Mouse (Mus musculus) adrenal gland, postnatal 10 days (tissue): ENCODE results near the gene Klhl6. TPM values are rescaled to one million over a fixed set of nuclear protein-coding genes. Genes with fewer than 3 reads are reported as not detected.
"Not testable (repeated sequence)": the region's sequence is repeated elsewhere in the genome, so short reads cannot be mapped to it uniquely, and the experiment has no call there.

Experiments
- DNase-seq: peaks from one replicate; pipeline ENCODE4 v3.0.0; 2021; ENCODE audit warnings: mixed read lengths
- long read RNA-seq, 2 experiments: library from polyadenylated mRNA; stranded (forward); transcript quantifications; one replicate each; pipeline ENCODE4 v2.0.0; 2021
- total RNA-seq, 2 experiments: library from RNA; stranded (reverse); gene quantifications; 2 replicates each; pipeline ENCODE4 v1.2.3; 2021

Klhl6 gene
- 1 to 10 TPM; 6.7 to 7.7 TPM for total RNA-seq
- long read RNA-seq, experiment 1, partial matches to known transcripts: 4 of 11 reads
- long read RNA-seq, experiment 1, other reads (novel, unspliced or antisense): 5 of 11 reads
- long read RNA-seq, experiment 2, partial matches to known transcripts: 0 of 8 reads
- long read RNA-seq, experiment 2, other reads (novel, unspliced or antisense): 4 of 8 reads

DNA sequence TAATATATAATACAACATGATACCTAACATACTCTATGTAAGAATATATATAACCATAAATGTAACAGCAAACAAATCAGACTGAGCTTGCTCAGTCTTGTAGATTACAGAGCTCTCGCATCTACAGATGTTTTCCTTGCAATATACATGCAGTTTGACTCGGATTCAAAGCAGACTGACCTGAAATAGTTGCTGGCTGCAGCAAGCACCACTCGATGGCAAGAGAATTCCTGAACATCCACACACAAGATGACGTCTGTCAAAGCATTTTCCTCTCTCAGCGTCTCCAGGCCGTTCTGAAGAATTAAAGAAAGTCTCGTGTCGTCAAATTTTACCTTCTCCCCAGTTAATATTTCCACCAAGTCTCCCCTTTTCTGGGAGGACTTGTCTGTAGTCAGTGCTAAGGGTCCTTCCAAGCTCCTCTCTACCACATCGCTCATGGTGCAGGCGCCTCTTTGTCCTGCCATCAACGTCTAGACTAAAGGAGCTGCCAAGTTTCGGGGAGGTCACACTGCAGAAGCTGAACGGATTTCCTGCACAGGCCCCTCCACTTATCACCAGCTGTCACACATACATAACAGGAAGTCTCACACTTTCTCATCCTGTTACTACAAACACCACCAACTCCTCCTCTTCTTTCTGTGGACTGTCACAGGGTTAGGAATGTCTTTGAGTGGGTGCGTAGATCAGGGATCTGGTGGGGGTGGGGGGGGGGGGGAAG is at the start of gene Klhl6:
TSS of gene Klhl6 (minus strand) at position 501 of the 721 bp plus-strand sequence.
- peak; percentile 51 for DNase-seq

DNA sequence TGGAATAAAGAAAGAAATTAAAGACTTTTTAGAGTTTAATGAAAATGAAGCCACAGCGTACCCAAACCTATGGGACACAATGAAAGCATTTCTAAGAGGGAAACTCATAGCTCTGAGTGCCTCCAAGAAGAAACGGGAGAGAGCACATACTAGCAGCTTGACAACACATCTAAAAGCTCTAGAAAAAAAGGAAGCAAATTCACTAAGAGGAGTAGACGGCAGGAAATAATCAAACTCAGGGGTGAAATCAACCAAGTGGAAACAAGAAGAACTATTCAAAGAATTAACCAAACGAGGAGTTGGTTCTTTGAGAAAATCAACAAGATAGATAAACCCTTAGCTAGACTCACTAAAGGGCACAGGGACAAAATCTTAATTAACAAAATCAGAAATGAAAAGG is 44.4 kb upstream of the Klhl6 start:
- DNase-seq: not testable (repeated sequence)

DNA sequence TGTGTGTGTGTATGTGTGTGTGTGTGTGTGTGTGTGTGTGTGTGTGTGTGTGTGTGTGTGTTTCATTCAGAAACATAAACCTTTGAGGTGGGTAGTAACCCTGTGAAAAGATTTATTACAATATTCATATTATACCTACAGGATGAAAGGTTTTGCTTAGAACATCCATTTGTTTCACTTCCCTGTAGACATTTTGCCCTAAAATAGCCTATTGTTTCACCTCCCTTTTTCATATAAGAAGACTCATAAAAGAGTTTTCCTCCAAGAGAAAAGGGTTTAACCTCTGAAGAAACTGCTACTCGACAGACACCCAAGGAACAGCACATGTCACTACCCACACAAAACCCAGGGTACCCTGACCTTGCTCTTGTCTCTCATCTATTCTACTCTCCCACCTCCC is 40.0 kb upstream of the Klhl6 start:
- DNase-seq: no peak

DNA sequence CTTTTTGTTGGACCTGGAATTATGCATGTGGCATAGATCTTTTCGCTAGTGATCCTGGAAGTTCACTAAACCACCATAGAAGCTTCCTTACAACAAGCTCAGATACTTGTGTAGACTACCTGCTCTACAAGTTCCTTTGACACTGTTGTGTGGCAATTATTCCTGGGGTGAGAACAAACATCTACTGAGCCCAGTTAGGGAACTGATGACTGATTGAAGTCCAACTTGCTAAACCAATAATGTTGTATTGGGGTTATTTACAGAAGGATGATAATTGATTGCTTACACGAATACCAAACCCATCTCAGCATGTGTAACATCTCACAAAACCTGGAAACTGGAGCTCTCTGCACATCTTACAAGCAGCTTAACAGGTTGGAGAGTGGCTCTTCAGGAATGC is 39.0 kb upstream of the Klhl6 start:
- no peak for DNase-seq

DNA sequence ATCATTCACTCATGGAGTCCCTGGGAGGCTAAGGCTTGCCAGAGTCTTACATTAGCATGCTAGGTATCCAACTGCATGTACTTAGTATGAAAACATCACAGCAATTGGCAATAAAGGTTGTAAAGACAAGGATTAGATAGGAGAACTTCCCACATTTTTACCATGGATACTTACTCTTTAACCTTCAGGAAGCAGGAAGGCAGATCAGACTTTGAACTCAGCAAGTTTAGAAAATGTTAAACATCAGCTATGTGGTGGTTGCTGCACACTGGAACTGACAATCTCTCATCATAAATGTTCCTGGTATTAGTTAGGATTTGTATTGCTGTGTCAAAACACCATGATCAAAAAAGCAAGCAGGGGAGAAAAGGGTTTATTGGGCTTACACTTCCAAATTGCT is 29.8 kb upstream of the Klhl6 start:
- no peak for DNase-seq

DNA sequence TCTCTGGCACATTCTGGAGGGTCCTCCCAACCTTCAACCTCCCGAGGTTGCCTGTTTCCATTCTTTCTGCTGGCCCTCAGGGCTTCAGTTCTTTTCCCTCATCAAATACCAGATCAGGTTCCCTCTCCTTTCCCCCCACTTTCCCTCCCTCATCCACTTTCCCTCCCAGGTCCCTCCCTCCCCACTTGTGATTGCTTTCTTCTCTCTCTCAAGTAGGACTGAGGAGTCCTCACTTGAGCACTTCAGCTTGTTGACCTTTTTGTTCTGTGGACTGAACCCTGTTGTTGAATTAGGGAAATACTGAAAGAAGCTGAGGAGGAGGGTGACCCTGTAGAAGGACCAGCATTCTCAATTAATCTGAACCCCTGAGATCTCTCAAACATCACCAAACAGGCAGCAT is 23.2 kb upstream of the Klhl6 start:
- DNase-seq: no peak

DNA sequence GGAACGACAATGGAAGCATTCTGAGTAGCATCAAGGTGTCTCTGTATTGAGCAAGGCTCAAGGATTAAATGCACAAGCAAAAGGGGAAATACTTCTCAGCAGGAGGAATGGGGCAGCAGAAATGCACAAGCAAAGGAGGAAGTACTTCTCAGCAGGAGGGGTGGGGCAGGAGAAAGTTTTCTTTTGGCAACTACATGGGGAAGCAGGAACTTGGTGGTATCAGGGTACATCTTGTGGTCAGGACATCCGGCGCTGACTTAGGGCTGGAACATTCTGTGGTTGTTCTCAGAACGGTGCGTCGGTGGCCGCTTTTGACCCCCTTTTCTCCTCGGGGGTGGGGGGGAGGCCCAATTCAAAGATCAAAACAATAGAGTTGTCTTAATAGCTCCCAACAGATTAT is 17.4 kb upstream of the Klhl6 start:
- DNase-seq: not testable (repeated sequence)

DNA sequence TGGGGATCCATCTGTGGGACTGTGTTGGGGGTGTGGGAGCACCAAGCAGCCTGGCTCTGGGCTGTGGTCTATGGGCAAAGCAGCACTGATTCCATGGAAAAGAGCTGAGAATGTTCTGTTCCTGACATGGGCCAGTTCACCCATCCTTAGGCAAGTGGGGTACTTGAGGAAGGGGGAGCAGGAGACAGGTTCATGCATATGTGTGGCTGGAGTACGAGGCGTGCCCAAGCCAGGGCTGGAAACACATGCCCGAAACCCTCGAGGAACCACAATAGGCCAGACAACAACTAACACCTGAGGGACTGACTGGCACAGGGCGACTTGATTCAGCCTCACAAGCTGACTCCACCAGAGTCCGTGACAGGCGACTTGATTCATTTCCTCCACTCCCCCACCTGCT is 14.8 kb upstream of the Klhl6 start:
- no peak for DNase-seq

DNA sequence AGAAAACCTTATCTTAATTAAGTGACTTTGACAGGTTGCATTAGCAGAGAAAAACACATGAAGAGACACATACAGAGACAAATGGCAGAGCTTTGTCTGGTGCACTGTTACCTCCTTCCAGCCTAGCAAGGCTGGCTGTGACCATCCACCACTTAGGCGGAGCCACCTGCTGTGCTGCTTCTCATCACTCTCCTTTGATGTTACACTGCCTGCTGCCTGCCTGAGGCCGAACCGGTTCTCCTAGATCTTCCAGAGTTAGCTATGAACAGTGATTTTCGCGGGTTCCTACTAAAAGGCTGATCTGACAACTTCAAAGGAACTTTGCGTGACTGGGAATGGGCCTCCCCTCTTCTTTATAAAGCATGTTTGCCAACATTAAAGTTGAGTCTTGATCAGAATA is 14.1 kb upstream of the Klhl6 start:
- not testable (repeated sequence) for DNase-seq

DNA sequence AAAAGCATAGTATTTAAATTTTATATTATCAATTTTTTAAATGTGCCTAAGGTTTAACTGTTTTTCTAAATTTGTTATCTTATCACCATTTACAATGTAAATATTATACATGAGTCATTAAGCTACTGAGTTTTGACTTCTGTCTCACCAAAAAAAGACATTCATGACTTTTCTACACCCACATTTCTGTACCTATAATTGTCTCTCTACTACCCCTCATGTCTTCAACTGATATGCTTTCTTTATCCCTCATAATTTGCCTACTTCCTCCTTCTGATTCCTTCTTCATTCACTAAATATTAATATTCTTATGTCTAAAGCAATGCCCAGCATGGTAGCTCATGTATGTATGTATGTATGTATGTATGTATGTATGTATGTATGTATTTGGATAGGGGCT is 13.0 kb upstream of the Klhl6 start:
- DNase-seq: no peak

DNA sequence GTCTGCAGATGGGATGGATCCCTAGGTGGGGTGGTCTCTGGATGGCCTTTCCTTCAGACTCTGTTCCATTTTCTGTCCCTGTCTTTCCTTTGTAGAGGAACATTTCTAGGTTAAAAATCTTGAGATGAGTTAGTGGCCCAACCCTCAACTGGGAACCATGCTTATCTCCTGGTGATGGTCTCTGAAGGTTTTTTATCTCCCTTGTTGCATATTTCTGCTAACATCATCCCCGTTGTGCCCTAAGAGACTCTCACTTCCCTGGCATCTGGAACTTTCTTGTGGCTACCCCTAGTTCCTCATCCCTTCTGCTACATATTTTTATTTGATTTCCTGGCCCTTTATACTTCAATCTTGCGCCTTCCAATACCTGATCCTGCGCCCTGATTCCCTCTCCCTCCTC is 10.4 kb upstream of the Klhl6 start:
- DNase-seq: no peak

DNA sequence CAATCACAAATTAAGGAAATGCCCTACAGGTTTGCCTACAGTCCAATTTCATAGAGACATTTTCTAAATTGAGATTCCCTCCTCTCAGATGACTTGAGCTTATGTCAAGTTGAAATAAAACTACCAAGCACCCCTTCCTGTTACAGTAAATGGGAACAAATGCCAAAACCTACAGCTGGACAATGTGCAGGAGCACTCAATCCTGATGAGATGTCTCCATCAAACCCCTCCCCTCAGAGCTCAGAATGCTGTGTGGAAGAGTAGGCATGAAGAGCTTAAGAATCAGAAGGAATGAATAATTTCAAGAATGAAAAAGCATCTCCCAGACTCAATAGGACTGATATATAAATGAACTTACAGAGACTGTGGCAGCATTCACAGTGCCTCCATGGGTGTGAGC is 7.7 kb upstream of the Klhl6 start:
- no peak for DNase-seq

DNA sequence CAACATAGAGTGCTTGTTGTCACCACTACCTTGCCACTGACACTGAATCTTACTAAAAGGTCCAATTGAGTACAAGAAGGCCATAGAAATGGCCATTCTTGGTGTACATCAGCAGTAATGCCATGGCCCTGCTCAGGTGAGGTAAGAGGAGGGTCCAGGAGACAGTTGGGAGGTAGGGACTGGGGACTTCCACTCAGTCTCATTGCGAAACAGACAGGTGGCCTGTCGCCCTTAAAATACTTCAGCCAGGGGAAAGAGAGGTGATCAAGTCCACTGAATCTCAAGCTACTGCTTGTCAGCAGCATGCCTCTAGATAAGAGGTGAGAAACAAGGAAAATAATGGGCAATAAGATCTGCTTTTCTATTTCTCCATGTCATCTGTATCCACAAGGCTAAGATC is 4.8 kb upstream of the Klhl6 start:
- DNase-seq: no peak

DNA sequence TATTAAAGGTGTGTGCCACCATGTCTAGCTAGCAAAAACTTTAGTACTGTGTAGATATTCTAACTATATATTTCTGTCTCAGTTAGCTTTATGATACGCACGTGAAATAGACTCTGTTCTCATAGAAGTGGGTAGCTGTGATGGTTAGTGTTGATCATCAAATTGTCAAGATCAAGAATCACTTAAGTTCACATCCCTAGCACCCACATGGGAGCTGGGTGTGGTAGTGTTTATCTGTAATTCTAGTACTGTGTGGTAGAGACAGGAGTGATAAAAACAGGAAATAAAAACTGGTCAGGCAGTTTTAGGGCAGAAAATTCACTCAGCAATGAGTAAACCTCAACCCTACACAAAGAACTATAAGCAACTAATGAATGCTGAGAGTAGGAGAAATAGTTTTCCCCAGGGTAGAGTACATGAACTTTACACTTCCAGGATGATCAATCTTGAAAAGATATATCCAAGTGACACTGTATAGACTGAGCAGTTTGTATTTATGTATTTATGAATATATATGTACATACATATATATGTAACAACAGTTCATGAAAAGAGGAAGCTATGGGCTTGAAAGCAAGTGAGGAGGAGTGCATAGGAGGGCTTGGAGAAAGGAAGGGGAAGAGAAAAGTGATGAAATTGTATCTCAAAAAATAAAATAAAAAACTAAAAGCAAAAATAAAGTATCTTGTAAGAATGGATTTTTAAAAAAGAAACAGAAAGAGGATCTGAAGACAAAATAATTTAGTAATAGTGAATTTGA is 2.2 kb upstream of the Klhl6 start:
- no peak for DNase-seq

DNA sequence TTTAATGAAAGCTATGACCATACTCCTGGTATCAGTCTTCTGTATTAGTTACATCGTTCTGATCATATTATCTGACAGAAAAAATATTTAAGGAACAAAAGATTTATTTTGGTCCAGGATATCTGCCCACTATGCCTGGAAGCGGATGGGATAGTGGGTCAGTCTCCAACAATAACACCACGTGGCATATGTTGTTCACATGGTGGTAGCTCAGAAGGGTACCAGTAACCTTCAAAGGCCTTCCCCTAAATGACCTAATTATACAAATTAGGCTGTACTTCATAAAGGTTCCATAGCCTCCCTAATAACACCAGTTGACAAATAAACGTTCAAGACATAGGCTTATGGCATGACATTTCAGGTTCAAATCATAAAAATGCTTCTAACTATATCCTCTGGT is 722 bp upstream of the Klhl6 start:
- DNase-seq: no peak

DNA sequence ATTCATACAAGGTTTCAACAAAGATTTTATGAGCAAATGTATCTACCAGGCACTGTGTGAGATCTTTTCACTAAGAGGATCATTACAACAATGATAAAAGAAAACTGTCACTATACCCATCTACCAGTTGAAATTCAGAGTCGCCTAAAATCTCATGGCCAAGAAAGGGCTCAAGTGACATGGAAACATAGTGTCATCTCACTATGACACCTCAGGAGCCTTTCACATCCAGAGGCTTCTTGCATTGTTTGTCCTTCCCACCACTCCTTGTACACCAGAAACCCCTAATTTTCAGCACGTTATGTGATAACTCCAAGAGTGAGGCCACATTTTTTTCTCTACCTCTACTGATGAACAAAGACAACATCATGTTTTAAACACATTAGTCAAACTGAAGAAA is 1.2 kb downstream of the Klhl6 start:
- no peak for DNase-seq

DNA sequence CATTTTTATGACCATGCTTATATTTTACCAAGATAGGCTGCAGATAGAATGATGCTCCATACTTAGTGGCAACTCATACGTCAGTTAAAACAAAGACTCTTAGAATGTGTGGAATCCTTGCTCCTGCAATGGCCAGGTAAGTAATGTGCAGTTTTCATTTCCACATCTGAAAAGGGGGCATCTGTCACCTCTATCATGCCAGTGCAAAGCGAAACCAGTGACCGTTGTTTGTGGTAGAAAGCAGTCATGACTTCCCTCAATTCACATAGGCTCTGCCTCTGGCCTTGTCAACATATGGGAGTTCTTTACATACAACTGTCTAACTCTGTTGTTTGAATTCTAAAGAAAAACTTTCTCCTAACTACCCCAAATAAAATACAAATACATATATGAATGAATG is 1.8 kb downstream of the Klhl6 start:
- no peak for DNase-seq

DNA sequence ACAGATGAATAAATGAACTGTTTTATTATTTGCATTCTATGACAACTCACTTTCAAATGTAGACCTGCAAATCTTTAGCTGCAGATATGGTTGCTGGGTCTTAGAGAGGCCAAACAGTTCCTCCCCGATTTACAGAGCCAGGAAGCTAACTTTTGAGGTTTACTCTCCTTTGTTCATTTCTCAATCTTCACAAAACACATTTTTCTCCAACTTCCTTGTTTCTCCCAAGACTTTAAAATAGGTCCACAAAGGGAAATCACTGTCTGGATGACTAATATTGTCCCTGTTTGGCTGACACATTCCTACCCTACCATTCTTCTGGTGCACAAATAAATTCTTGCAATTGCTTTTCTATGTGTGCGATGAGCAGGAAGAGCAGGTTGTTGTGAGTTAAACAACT is 3.1 kb downstream of the Klhl6 start:
- DNase-seq: no peak

DNA sequence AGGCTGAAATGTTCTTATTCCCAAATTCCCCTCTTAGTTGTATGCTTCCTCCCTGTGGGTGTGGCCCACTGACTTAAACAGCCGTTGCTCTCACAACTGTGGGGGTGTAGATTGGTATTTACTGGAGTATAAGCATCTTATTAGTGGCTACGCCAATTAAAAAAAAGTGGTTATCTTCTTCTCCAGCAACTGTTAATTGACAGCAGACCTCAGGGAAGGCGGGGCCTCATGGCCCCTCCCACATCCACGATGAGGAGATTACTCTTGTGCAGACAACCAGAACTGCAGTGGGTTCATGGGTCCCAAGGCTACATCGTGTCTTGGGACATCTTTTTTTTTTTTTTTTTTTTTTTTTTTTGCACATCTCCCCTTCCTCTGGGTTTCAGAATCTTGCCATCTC is 5.6 kb downstream of the Klhl6 start:
- no peak for DNase-seq

DNA sequence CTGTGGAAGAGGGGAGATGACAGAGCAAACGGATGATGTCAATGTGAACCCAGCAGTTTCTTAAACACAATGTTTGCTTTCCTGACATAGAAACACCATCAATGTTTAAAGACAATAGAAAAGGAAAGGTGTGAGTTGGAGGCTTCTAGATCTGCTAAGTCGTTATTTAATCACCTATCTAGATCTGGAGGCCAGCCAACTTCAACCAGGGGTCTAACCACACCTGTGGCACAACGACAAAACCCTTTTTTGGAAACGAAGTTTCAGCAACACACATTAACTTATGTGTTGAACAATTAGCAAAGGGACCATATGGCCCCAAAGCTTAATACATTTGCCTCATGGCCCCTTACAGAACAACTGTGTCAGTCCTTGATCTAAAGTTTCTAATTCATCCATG is 6.0 kb downstream of the Klhl6 start:
- no peak for DNase-seq

DNA sequence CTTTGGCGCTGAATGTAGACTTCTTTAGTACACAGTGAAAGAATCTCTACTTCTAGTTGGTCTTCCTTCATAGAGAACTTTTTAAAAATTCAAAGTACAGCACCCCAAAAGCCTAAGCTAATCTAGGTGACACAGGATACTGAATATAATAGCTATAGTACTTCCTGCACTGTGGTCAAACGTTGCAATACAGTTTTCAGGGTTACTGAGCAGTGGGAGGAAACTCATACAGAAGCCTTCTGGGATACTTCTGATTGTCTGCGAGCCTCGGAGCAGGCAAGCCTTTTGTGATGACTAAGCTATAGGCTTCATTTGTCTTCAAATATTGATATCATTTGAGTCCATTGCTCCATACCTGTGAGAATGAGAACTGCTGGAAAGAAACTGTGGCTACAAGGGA is 7.4 kb downstream of the Klhl6 start:
- DNase-seq: no peak

DNA sequence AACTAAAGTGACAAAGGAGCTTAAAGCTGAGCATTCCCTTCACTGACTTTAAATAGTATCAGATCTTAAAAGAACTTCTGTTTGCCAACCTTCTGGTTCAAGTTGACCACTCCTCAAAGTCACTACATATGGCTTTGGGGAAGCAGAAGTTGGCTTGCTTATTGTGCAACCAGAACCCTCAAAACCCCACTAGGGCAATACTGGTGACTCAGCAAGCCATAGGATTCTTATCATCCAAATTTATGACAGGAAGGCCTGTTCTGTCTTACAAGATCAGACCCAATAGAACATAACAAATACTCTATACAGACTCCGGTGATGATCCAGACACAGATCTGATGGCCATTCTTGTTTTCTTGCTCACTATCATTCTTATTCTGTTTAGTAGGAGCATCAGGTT is 9.4 kb downstream of the Klhl6 start:
- DNase-seq: no peak

DNA sequence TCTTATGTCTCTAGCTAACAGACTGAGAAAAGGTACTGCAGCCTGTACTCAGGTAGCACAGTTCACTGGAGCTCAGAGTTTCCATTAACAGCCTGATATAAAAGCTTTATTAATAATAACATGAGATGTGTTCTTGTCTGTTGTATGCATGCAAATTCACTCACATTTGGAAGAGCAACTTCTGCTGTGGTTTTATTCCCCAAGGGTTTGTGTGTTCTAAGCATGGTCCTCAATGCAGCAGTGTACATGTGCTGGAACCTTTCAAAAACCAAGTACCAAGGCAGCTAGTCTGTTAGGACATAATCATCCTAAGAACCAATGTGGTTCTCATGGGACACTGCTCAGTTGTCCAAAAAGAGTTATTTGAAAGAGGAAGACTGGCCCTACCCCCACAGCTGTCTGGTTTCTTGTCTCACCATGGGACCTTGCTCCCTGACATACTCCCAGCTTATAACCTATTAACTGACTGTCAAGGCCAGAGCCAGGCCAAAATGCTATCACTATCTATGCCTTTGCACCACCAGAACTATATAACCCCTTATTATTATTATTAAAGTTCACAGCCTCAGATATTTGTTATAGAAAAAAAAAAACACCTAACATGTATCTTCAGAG is 10.0 kb downstream of the Klhl6 start:
- no peak for DNase-seq
